Mouse (Mus musculus): ENCODE measurements around the gene Sorl1. TPM values are rescaled to one million over a fixed set of nuclear protein-coding genes. Genes with fewer than 3 reads are reported as not detected.

Gene Sorl1
- 1 to 10 TPM; 7.5 to 8.2 TPM for total RNA-seq (2021)

- intact Hi-C loops (cut with DNase I): loop anchor here (5.0 kb wide), 2 partner anchors 118 to 122 kb away; no protein-coding TSS in a partner anchor
Observed at GRCm38 (mm10) chr9:42123713-42124576, at the start of gene Sorl1. TSS of gene Sorl1 (minus strand) at chr9:42124297.

GRCm38 (mm10) chr9:42173781-42174180 lies 49.7 kb upstream of the Sorl1 start:
- no peak for DNase-seq
- intact Hi-C loops (cut with DNase I): no loop called here

More at GRCm38 (mm10) chr9:42123713-42124576, at the start of gene Sorl1:
- DNase-seq: peak; percentile 81 to 83

- DNase-seq: no peak
- intact Hi-C loops (cut with DNase I): no loop called here
Observed at GRCm38 (mm10) chr9:42169491-42169890, 45.4 kb upstream of the Sorl1 start.

GRCm38 (mm10) chr9:42169025-42169424 lies 44.9 kb upstream of the Sorl1 start:
- DNase-seq: no peak
- intact Hi-C loops (cut with DNase I): no loop called here

- intact Hi-C loops (cut with DNase I): loop anchor here (2.0 kb wide), 1 partner anchor 76 kb away; no protein-coding TSS in a partner anchor
- no peak for DNase-seq
Observed at GRCm38 (mm10) chr9:42164930-42165329, 40.8 kb upstream of the Sorl1 start.

- no peak for DNase-seq
- intact Hi-C loops (cut with DNase I): no loop called here
Observed at GRCm38 (mm10) chr9:42163011-42163410, 38.9 kb upstream of the Sorl1 start.

- no peak for DNase-seq
- intact Hi-C loops (cut with DNase I): no loop called here
Observed at GRCm38 (mm10) chr9:42159376-42159775, 35.3 kb upstream of the Sorl1 start.

GRCm38 (mm10) chr9:42158652-42159051 lies 34.6 kb upstream of the Sorl1 start:
- intact Hi-C loops (cut with DNase I): no loop called here
- DNase-seq: no peak

- no peak for DNase-seq
- intact Hi-C loops (cut with DNase I): no loop called here
Observed at GRCm38 (mm10) chr9:42157981-42158380, 33.9 kb upstream of the Sorl1 start.

GRCm38 (mm10) chr9:42156566-42156965 lies 32.5 kb upstream of the Sorl1 start:
- intact Hi-C loops (cut with DNase I): no loop called here
- DNase-seq: no peak

GRCm38 (mm10) chr9:42154682-42155081 lies 30.6 kb upstream of the Sorl1 start:
- intact Hi-C loops (cut with DNase I): no loop called here

GRCm38 (mm10) chr9:42148816-42149215 lies 24.7 kb upstream of the Sorl1 start:
- intact Hi-C loops (cut with DNase I): no loop called here
- no peak for DNase-seq

More at GRCm38 (mm10) chr9:42154682-42155081, 30.6 kb upstream of the Sorl1 start:
- no peak for DNase-seq

GRCm38 (mm10) chr9:42148036-42148435 lies 23.9 kb upstream of the Sorl1 start:
- intact Hi-C loops (cut with DNase I): no loop called here

GRCm38 (mm10) chr9:42146463-42146862 lies 22.4 kb upstream of the Sorl1 start:
- no peak for DNase-seq
- intact Hi-C loops (cut with DNase I): no loop called here

More at GRCm38 (mm10) chr9:42148036-42148435, 23.9 kb upstream of the Sorl1 start:
- DNase-seq: no peak

- no peak for DNase-seq
- intact Hi-C loops (cut with DNase I): no loop called here
Observed at GRCm38 (mm10) chr9:42141549-42142210, 17.6 kb upstream of the Sorl1 start.

- DNase-seq: no peak
- intact Hi-C loops (cut with DNase I): no loop called here
Observed at GRCm38 (mm10) chr9:42138248-42138858, 14.3 kb upstream of the Sorl1 start.

- intact Hi-C loops (cut with DNase I): no loop called here
- no peak for DNase-seq
Observed at GRCm38 (mm10) chr9:42137578-42137977, 13.5 kb upstream of the Sorl1 start.

GRCm38 (mm10) chr9:42130793-42131760 lies 7.0 kb upstream of the Sorl1 start:
- intact Hi-C loops (cut with DNase I): no loop called here
- no peak for DNase-seq

- no peak for DNase-seq
- intact Hi-C loops (cut with DNase I): no loop called here
Observed at GRCm38 (mm10) chr9:42127983-42128382, 3.9 kb upstream of the Sorl1 start.

All from heart, postnatal 10 days (tissue).